Mouse (Mus musculus) spleen, adult 18-20 months (tissue): ENCODE measurements around the gene Gsta3.
"Not testable (repeated sequence)": the region's sequence is repeated elsewhere in the genome, so short reads cannot be mapped to it uniquely, and the experiment has no call there.

Experiments
- DNase-seq, 2 experiments: peaks; one replicate each; pipeline ENCODE4 v3.0.0; 2022; ENCODE audit warnings: mixed read lengths in 2 of 2

Gene Gsta3

DNA sequence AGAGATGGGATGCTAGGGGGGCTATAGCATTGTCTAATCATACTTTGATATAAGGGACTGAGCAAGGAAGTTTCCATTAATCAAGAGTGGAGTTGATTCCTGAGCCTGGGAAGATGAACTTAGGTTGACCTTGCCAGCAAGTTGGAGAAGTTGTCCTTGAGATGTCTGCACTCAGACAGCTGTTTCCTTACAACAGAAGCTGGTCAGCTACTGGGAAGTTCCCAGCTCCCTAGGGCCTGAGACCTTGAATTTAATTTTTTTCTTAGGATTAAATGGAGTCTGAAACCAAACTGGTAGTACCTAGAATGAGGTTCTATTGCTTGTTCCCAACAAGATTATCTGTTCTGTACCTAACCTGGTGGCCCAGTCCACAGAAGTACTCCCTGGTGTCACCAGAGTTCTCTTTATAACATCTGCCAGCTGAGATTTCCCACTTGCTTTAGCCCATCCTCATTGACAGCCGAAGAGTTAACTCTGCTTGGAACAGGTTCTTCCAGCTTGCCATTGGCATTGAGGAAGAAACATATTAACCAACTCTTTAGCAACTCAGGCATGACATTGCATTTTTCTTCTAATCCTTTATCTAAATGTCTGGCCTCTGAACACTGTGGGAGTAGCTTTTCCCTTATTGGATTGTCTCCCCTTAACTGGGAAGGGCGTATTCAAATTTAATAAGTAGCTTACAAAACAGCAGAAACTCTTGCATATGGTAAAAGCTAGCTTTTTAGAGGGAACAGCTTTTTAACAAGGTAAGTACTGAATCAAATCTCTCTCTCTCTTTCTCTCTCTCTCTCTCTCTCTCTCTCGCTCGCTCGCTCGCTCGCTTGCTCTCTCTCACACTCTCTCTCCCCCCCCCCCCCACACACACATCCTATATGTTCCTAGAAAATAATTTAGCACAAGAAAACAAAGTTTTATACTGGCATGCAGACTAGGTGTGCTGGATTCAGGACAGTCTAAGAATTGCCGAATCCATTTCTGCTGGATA is at the start of gene Gsta3:
Gsta3 (plus strand) TSS at position 679 of the 988 bp plus-strand sequence.
- DNase-seq = no peak

GRCm38 (mm10) chr1:21206241-21206640 is 34.1 kb upstream of the Gsta3 start:
- DNase-seq = no peak

DNA sequence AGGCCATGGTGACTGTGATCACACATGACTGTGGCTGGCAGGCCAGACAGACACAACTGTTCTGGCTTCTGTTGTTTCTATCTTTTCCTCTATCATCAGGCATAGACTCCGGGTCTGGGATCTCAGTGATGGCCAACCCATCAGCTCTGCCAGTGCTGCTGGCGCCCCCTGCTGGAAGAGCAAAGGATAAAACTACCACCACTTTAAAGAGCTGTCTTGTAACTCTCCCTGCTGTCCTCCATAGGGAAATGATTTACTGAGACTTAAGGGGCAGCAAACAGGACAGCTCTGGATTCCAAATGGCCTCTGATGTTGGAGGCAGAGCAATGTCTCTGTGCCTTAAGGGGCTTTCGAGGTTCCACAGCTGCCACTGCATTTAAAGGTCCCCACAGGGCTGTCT is 26.9 kb upstream of the Gsta3 start:
- not testable (repeated sequence) for DNase-seq

- DNase-seq = not testable (repeated sequence)
Measured at GRCm38 (mm10) chr1:21213991-21214692, 26.2 kb upstream of the Gsta3 start.

DNA sequence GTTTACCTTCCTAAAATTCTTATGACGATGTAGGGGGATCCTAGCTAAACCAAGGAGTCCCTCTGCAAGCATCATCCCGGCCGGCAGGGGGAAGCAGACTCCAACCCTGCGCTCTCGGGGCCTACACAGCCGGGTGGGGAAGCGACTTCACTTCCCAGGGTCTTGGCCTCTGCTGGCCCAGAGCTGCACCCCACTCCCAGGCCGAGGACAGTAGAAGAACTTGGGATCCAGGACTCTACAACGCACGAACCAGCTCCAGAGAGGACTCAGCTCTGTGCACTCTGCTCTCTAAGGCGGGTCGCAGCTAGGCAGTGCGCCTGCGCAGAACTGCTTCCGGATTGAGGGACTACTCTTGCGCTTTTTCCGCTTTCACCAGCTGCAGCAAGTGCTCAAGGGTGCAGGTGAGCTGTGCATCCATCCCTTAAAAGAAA is 21.9 kb upstream of the Gsta3 start, which contains the start of gene Tmem14a:
Tmem14a (plus strand) TSS at position 87 of the 431 bp plus-strand sequence.
- peak; percentile 82 to 90 for DNase-seq

DNA sequence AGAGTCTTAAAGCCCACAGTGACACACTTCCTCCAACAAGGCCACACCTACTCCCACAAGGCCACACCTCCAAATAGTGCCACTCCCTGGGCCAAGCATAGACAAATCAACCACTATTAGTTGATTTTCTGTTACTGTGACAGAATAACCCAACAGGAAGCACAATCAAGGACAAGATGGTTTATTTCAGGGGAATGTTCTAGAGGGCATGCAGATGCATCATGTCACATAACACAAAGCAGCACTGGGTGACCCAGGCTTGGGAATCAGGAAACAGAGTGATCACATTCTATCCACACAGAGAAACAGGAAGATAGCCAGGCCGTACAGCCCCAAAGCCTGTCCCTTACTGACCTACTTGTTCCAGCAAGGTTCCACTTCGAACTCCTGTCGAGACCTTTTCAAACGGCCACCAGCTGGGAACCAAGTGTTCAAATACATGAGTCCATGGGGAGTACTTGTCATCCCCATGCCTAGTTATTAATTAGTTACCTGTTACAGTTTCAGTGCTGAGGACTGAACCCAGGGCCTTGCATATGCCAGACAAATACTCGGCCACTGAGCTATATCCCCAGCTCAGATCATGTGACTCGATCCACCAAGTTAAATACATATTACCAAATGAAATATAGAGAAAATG is 12.5 kb upstream of the Gsta3 start:
- no peak for DNase-seq

DNA sequence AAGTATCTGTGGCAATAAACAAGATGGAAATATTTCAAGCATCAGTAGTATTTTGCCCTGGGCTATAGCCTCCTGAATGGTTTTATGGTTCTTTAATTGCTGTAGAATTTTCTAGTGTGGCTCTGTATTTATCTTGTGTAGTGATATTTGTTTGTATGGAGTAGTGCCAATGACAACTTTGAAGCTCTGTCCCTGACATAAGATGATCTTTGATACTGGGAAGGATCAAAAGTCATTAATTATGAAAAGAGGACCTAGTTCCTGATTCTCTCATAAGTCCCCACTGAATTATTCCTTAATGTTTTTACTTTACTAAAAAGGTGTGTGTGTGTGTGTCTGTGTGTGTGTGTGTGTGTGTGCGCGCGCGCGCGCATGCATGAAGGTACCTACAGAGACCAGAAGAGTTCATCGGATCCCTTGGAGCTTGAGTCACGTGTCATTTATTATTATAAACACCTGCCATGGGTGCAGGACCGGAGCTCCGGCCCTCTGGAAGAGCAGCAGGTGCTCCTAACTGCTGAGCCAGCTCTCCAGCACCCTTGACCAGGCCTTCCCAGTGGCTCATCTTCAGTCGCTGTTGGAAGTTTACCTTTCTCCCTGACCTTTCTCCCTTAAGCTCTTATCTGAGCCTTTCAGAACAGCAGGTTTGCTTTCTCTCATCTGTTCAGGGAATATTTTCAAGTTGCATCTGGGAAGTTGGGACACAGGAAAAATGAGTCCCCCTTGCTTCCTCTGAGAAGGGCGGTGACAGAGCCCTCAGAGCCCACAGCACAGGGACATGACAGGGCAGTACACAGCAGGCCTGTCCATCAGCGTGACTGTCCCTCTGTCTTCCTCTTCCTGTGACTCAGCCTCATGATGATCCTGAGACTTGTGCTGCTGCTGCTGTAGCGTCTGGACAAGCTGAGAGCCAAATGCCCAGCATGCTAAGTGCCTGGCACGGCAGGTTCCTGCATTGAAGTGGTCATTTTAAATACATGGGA is 11.4 kb upstream of the Gsta3 start:
- DNase-seq = not testable (repeated sequence)

DNA sequence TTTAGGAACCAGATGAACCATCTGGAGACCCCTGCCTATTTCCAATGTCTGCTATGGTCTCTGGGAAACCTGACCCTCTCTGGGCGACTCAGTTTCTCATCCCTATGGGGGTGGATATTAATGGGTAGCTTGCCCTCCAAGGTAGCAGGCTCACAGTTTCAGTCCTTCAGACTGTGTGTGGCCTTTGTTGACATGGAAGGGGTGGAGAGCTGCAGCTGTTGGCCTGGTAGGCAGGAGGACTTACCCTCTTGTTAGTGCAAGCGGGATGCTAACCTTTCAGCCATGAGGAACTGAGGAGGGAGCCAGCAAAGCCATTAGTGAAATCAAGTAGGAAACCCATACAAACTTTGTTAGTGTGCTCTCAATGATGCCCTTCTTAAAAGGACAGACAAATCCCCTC is 10.0 kb upstream of the Gsta3 start:
- DNase-seq = no peak

- DNase-seq = no peak
Measured at GRCm38 (mm10) chr1:21231744-21232464, 8.5 kb upstream of the Gsta3 start.

- no peak for DNase-seq
Measured at GRCm38 (mm10) chr1:21232516-21232915, 7.9 kb upstream of the Gsta3 start.

DNA sequence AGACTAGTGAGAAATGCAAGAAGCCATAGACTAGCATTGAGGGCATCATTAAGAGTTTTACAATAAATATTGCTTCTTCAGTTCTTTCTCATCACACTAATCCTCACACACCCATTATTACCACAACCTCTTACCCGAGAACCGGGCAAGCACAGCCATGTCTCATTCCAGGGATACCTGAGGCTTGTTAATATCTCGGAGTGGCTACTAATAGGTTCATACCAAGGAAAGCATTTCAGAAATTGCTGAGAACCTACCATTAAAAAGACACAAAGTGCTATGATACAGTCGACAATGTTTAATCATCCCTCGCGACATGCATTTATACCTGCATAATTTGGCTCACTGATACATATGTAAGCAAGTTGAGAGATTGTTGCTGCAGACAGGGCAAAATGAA is 5.0 kb upstream of the Gsta3 start:
- no peak for DNase-seq

DNA sequence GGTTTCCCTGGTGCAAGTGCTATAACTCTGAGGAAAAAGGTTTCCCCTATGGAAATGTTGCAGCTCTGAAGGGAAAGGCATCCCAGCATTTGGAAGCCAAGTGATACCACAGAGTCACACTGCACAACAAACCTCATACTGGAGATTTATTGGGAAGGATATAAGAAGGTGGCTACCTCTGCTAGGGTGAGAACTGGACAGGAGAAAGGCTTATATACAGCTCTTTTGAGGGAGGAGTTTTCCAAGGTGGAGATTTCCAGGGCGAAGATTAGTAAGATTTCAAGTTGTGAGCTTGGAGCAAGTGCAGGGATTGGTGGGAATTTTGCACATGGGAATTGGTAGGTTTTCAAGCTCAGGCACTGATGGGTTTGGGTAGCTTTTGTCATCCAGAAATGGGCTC is 707 bp downstream of the Gsta3 start:
- no peak for DNase-seq

DNA sequence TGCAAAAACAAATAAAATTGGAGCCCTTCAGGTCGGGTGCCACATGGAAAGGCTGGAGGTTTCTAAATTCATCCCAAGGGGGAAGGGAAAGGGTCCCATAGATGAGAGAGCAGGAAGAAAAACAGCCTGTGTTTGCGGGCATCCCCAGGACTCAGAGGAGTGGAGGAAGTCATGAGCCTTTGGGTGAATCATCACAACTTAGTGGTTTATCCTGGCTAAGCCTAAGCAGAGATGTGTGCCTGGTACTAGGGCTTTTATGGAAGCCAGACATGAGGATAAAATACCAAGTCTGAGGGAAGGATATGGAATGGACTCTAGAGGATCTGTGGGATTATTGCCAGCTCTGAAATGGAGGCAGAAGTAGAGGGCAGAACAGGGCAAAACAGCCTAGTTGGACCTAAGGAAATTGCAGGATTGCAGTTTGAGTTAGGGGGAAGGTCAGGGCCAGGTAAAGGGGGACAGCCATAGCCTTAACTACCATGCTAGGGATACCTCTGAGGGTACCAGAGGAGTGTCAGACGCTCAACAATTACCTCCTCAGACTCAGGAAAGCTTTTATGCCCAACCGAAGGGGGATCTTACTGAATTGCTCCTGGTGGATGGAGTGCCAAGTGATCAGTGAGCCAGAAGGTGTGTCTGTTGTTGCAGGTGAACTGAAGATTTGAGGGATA is 4.0 kb downstream of the Gsta3 start:
- DNase-seq = no peak

- no peak for DNase-seq
Measured at GRCm38 (mm10) chr1:21246136-21246535, 5.7 kb downstream of the Gsta3 start.

GRCm38 (mm10) chr1:21247896-21248295 is 7.5 kb downstream of the Gsta3 start:
- no peak for DNase-seq

- DNase-seq = no peak
Measured at GRCm38 (mm10) chr1:21248560-21249390, 8.4 kb downstream of the Gsta3 start.

DNA sequence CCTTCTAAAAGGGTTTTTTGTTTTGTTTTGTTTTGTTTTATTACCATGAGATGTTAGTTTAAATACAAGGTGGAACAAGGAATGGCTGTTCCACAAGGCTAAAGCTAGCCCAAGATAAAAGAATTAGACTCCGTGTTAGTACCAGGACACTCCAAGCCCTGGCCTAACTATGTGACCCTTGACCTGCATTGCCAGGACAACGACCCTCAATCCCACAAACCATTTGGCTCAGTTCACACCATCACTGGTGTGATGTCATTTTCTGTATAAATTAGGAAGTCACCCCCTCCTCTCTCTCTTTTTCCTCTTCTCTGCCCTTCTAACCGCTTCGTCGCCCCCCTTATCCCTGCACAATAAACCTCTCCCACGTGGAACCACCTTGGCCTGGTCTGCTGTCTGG is 11.3 kb downstream of the Gsta3 start:
- no peak for DNase-seq

GRCm38 (mm10) chr1:21252566-21253302 is 12.3 kb downstream of the Gsta3 start:
- DNase-seq = no peak

GRCm38 (mm10) chr1:21253303-21253650 is 12.9 kb downstream of the Gsta3 start:
- DNase-seq = no peak
